Comparison of ENCODE assay signal across 8 mouse cellular contexts in the genomic region with DNA sequence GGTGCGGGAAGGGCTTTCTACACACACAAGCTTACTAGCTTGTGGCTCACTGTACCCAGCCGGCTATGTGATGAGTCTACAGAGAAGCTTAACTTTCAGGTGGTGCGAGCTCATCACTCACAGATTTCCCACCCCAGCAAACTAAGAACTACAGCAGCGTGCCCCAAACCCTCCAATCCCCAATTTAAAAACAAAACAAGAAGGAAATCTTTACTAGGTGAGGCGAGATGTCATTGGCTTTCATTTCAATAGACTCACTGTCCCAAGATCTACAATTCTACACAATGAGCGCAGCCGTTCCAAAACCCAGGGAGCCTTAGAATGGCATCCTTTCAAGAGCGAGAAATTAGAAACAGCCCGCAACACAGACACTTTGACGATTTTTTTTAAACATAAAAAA. TPM values are rescaled to one million over a fixed set of nuclear protein-coding genes. Genes with fewer than 3 reads are reported as not detected.
DNase-seq lines count a peak whose midpoint lies in the region; ATAC-seq and TF ChIP-seq lines count a peak whose summit lies in the region.

No protein-coding gene starts in this region.

- H3K4me3 ChIP-seq in kidney, embryonic 14.5 days (ENCODE audit: low read length): peak overlapping the region; percentile 78
- peak overlapping the region; percentile 82 for H3K4me3 ChIP-seq in hindbrain, embryonic 10.5 days
- peak overlapping the region; percentile 76; the same call in 1 of the 2 replicates for H3K4me3 ChIP-seq in midbrain, embryonic 11.5 days (ENCODE audit: low read depth, low read length)

- no peak for DNase-seq in kidney, adult 8-10 months
- DNase-seq in brain, embryonic 14.5 days (ENCODE audit: low read depth): peak; percentile 24
- DNase-seq in hindbrain, embryonic 10.5 days (ENCODE audit: low spot score): no peak
- DNase-seq in midbrain, embryonic 11.5 days (ENCODE audit: low spot score, missing footprints): no peak
- no peak for DNase-seq in right cerebral cortex, postnatal 10 days (ENCODE audit: low spot score in 2 of 2)
- DNase-seq in spleen, postnatal 14 days (ENCODE audit: low spot score in 2 of 2): no peak
- no peak for DNase-seq in thymus, postnatal 0 days (ENCODE audit: low spot score)

- TF ChIP-seq CTCF in brain, embryonic 14.5 days (IDR thresholded peaks at IDR 0.05; ENCODE audit: borderline replicate concordance, extremely low read depth, insufficient read depth, insufficient read length): no peak

- ATAC-seq in kidney, embryonic 14.5 days (ENCODE audit: low FRiP score, low TSS enrichment): no peak
- ATAC-seq in midbrain, embryonic 11.5 days (ENCODE audit: low FRiP score): no peak

- no peaks in the 10 kb centered on the region for H3K9me3 ChIP-seq in kidney, embryonic 14.5 days (ENCODE audit: control insufficient read depth, low read length)
- no peaks in the 10 kb centered on the region for H3K9me3 ChIP-seq in hindbrain, embryonic 10.5 days
- H3K9me3 ChIP-seq in midbrain, embryonic 11.5 days (ENCODE audit: control insufficient read depth, low read length): no peaks in the 10 kb centered on the region; the same call in 1 of the 2 replicates

- H3K4me1 ChIP-seq in kidney, embryonic 14.5 days (ENCODE audit: control insufficient read depth, insufficient read depth, low read length): no peaks in the 10 kb centered on the region
- H3K4me1 ChIP-seq in hindbrain, embryonic 10.5 days (replicated peaks): peaks cover 10% of the 10 kb centered on the region
- peaks cover 6% of the 10 kb centered on the region; the same call in 1 of the 2 replicates for H3K4me1 ChIP-seq in midbrain, embryonic 11.5 days (ENCODE audit: control insufficient read depth, insufficient read depth, low read length)

- 33% methylated on average over 10 of the region's 10 CpGs for WGBS in kidney, embryonic 14.5 days
- WGBS in hindbrain, embryonic 10.5 days: 15% methylated on average over 10 of the region's 10 CpGs
- WGBS in midbrain, embryonic 11.5 days: 16% methylated on average over 10 of the region's 10 CpGs

- H3K36me3 ChIP-seq in kidney, embryonic 14.5 days (ENCODE audit: control insufficient read depth, insufficient read depth, low read length): no peaks in the 10 kb centered on the region
- no peaks in the 10 kb centered on the region for H3K36me3 ChIP-seq in hindbrain, embryonic 10.5 days
- H3K36me3 ChIP-seq in midbrain, embryonic 11.5 days (ENCODE audit: control insufficient read depth, insufficient read depth, low read length): no peaks in the 10 kb centered on the region

- no peak overlapping the region for H3K9ac ChIP-seq in kidney, embryonic 14.5 days (ENCODE audit: low read depth, low read length)
- H3K9ac ChIP-seq in midbrain, embryonic 11.5 days (ENCODE audit: low read length): no peak overlapping the region

- no peak for TF ChIP-seq POLR2A in brain, embryonic 14.5 days (IDR thresholded peaks at IDR 0.05; ENCODE audit: borderline replicate concordance, extremely low read depth, insufficient read depth, insufficient read length, poor library complexity, severe bottlenecking)

- no peak overlapping the region for H3K27ac ChIP-seq in kidney, embryonic 14.5 days (ENCODE audit: low read depth, low read length)
- no peak overlapping the region for H3K27ac ChIP-seq in hindbrain, embryonic 10.5 days
- no peak overlapping the region for H3K27ac ChIP-seq in midbrain, embryonic 11.5 days (ENCODE audit: low read depth, low read length)

- H3K27me3 ChIP-seq in kidney, embryonic 14.5 days (ENCODE audit: control insufficient read depth, insufficient read depth, low read length): peaks cover 6% of the 10 kb centered on the region; the same call in 1 of the 2 replicates
- peaks cover 33% of the 10 kb centered on the region for H3K27me3 ChIP-seq in hindbrain, embryonic 10.5 days (ENCODE audit: insufficient read depth, poor library complexity, severe bottlenecking)
- peaks cover 8% of the 10 kb centered on the region for H3K27me3 ChIP-seq in midbrain, embryonic 11.5 days (ENCODE audit: control insufficient read depth, insufficient read depth, low read length)

- H3K4me2 ChIP-seq in kidney, embryonic 14.5 days (replicated peaks; ENCODE audit: low read depth, low read length): peak overlapping the region; percentile 98
- H3K4me2 ChIP-seq in midbrain, embryonic 11.5 days: peak overlapping the region; percentile 93; the same call in 1 of the 2 replicates

RNA-seq across cellular contexts. Expression of a gene that starts 7.0 kb away (rescaled TPM):
- 16.0 and 28.5 TPM in 2 replicates for polyA plus RNA-seq in kidney, embryonic 14.5 days (2014; fragmentation: Nextera tagmentation; extraction: Ambion mirVana)
- polyA plus RNA-seq in brain, embryonic 14.5 days (2012; rRNA removed): 5.7 and 8.0 TPM in 2 replicates
- polyA plus RNA-seq in hindbrain, embryonic 10.5 days (2016; fragmentation: Nextera tagmentation; extraction: Ambion mirVana): 4.5 and 5.8 TPM in 2 replicates
- polyA plus RNA-seq in midbrain, embryonic 11.5 days (2014; fragmentation: Nextera tagmentation; extraction: Ambion mirVana): 6.7 and 6.8 TPM in 2 replicates
- 7.4 and 8.4 TPM in 2 replicates for polyA plus RNA-seq in thymus, postnatal 0 days (2015; fragmentation: Nextera tagmentation; extraction: Ambion mirVana)
